Mouse (Mus musculus) stomach, embryonic 15.5 days (tissue): ENCODE data around the gene Rac1. TPM values are rescaled to one million over a fixed set of nuclear protein-coding genes. Genes with fewer than 3 reads are reported as not detected.

ENCODE experiments used
- ATAC-seq: fragments of 200-750 bp; cut with Nextera tagmentation; 2 replicates; pipeline ENCODE4 v1.8.0; 2017; ENCODE audit warnings: low read depth, moderate number of reproducible peaks, moderate TSS enrichment; ENCODE audit not compliant: insufficient read depth, low FRiP score
- H3K27ac ChIP-seq: fragments of 300-500 bp; sonication (generic); 2 replicates; pipeline ENCODE4 v1.5.1; 2015; ENCODE audit warnings: mild to moderate bottlenecking, inconsistent platforms
- H3K27me3 ChIP-seq: fragments of 300-500 bp; sonication (generic); replicated peaks from 2 replicates; pipeline ENCODE4 v1.6.1; 2015; ENCODE audit warnings: inconsistent platforms
- H3K36me3 ChIP-seq: fragments of 300-500 bp; sonication (generic); 2 replicates; pipeline ENCODE4 v1.6.1; 2015; ENCODE audit warnings: inconsistent platforms
- H3K4me1 ChIP-seq: fragments of 300-500 bp; sonication (generic); 2 replicates; pipeline ENCODE4 v1.6.1; 2015; ENCODE audit warnings: inconsistent platforms
- H3K4me2 ChIP-seq: fragments of 300-500 bp; sonication (generic); 2 replicates; pipeline ENCODE4 v1.6.1; 2015; ENCODE audit warnings: mild to moderate bottlenecking, inconsistent platforms
- H3K4me3 ChIP-seq: fragments of 300-500 bp; sonication (generic); replicated peaks from 2 replicates; pipeline ENCODE4 v1.5.1; 2015; ENCODE audit warnings: inconsistent platforms
- H3K9ac ChIP-seq: fragments of 300-500 bp; sonication (generic); 2 replicates; pipeline ENCODE4 v1.6.1; 2015; ENCODE audit warnings: inconsistent platforms
- H3K9me3 ChIP-seq: fragments of 300-500 bp; sonication (generic); 2 replicates; pipeline ENCODE4 v1.6.1; 2016; ENCODE audit warnings: inconsistent platforms
- WGBS: fragments of 180-500 bp; shearing (Covaris S2); methylation state at CpG from one replicate; pipeline ENCODE4 v1.1.7; 2015; 5-methylcytosine and 5-hydroxymethylcytosine counted together
- polyA plus RNA-seq: library from polyadenylated mRNA; unstranded; fragments of >200 nt; fragmentation: Nextera tagmentation; extraction: Ambion mirVana; gene quantifications from 2 replicates; pipeline ENCODE4 v1.2.1, GENCODE M21; 2015

Rac1 gene
- polyA plus RNA-seq, 1 experiment from 2014 or later, result 425 TPM

DNA sequence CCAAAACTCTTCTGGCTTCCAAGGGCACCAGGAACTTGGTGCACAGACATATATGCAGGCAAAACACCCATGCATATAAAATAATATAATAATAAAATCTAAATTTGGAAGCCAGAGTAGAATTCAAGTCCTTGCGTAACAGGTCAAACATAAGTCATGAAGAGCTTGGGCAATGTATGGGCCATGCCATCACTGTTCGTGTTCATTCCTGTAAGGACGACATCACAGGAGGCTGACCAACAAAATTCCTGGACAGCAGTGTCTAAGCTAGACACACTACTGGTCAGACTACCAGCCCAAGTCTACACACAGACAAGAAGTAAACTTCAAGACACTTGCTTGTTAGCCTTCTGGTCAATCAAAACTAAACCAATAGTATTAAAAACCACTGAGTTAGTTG is 5.0 kb downstream of the Rac1 start:
- Histone ChIP-seq H3K9me3 (no peaks in the 10 kb centered on the region), H3K27me3 (no peaks in the 10 kb centered on the region), H3K36me3 (no peaks in the 10 kb centered on the region), H3K27ac (no peak overlapping the region), H3K4me1 (peaks cover 41% of the 10 kb centered on the region), H3K4me3 (no peak overlapping the region), H3K9ac (no peak overlapping the region), H3K4me2 (no peak overlapping the region)
- WGBS, result 85% methylated on average over 3 of the region's 3 CpGs
- no peak for ATAC-seq

DNA sequence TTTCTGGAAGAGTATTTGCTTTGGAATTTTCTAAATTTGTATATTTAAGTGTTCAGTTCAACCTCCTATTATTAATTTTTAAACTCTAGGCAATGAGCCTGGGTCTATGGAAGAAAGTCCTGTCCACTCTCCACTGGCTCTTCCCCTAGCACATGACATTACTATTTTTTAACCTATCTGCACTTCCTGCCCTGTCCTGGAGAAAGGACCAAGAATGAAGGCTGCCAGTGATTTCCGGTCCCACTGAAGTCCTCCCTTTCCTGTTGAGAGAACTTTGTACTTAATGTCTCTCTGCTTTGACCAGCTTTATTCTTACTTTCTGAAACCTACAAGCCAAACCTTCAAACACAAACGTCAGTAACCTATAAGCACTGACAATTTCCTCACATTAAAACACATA is 7.4 kb downstream of the Rac1 start:
- Histone ChIP-seq H3K4me3 (no peak overlapping the region), H3K9ac (no peak overlapping the region), H3K4me2 (no peak overlapping the region), H3K4me1 (peaks cover 38% of the 10 kb centered on the region), H3K27ac (peak overlapping the region; percentile 28; the same call in 1 of the 2 replicates), H3K36me3 (peaks cover 5% of the 10 kb centered on the region; the same call in 1 of the 2 replicates), H3K27me3 (no peaks in the 10 kb centered on the region), H3K9me3 (no peaks in the 10 kb centered on the region)
- WGBS, result 56% methylated on average over 2 of the region's 2 CpGs
- ATAC-seq, result no peak

DNA sequence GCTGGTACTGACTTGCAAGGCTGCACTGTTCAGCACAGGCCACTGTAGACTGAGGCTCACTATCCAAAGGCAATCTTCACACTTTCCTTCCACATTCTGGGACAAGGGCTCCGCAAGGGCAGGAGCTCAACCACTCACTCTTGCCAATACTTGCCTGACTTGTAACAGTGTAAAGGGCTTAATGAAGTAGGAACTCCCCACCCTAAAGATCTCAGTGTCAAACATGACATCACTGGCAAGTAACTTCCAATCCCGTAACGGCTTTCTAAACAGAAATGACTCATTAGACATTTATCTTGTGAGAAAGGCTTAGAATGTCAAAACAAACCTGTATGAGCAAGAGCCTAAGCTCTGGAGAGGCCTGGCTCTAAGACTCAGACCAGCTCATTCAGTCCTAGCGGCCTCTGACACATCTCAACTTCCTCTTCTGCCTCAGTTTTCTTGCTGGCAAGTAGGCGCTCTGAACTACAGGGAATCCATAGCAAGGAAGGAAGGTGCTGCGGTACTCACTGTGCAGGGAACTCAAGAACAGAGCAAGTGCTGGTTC is 9.7 kb downstream of the Rac1 start:
- H3K27me3 ChIP-seq, result no peaks in the 10 kb centered on the region
- H3K9ac ChIP-seq, result no peak overlapping the region
- ATAC-seq, result peak; percentile 83
- H3K4me1 ChIP-seq, result peaks cover 34% of the 10 kb centered on the region
- peak overlapping the region; percentile 84 for H3K27ac ChIP-seq
- peak overlapping the region; percentile 28; the same call in 1 of the 2 replicates for H3K4me2 ChIP-seq
- no peaks in the 10 kb centered on the region for H3K9me3 ChIP-seq
- H3K4me3 ChIP-seq, result no peak overlapping the region
- 15% methylated on average over 6 of the region's 6 CpGs for WGBS
- H3K36me3 ChIP-seq, result peaks cover 24% of the 10 kb centered on the region

DNA sequence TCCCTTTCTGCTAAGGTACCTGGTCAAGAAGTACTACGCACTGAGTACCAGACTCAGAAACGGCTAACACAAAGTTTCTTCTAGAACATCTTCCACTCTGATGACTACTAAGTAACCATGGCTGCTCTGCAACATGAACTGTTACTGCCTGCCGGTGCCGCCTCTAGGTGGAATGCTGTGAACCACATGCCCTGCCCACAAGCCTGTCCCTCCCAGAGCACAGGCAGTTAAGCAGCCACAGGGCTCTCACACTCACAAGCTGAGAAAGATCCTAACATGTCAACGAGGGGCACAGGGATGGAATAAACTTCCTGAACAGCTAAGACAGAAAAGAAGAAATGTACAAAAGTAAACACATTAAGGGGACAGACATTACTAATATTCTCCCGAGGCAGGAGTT is 10.4 kb downstream of the Rac1 start:
- Histone ChIP-seq H3K27me3 (no peaks in the 10 kb centered on the region), H3K9me3 (no peaks in the 10 kb centered on the region), H3K4me2 (peak overlapping the region; percentile 21; the same call in 1 of the 2 replicates), H3K4me1 (peaks cover 36% of the 10 kb centered on the region), H3K36me3 (peaks cover 25% of the 10 kb centered on the region), H3K27ac (peak overlapping the region; percentile 71; the same call in 1 of the 2 replicates), H3K9ac (no peak overlapping the region), H3K4me3 (no peak overlapping the region)
- WGBS, result 46% methylated on average over 6 of the region's 6 CpGs
- ATAC-seq, result no peak

DNA sequence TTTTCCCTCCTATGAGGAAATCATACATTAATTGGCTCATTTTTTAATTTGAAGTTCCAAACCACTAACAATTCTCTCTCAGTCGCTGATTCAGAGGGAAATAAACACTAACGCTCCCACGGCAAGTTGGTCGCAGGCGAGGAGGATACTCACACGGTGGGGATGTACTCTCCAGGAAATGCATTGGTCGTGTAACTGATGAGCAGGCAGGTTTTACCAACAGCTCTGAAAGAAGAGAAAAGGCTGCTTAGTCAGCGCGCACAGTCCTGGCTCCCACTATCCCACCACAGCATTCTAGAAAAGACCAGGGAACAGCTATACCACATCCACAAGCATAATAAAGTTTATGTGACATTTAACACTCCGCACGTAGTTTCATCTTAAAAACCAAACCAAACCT is 10.8 kb downstream of the Rac1 start:
- Histone ChIP-seq H3K36me3 (peaks cover 29% of the 10 kb centered on the region), H3K27me3 (no peaks in the 10 kb centered on the region), H3K4me3 (no peak overlapping the region), H3K9me3 (no peaks in the 10 kb centered on the region), H3K4me1 (peaks cover 38% of the 10 kb centered on the region), H3K4me2 (no peak overlapping the region), H3K27ac (0 out of 2 replicates have a peak overlapping the region, but pooled peaks have one; percentile 71), H3K9ac (no peak overlapping the region)
- WGBS, result 75% methylated on average over 11 of the region's 11 CpGs
- ATAC-seq, result no peak

DNA sequence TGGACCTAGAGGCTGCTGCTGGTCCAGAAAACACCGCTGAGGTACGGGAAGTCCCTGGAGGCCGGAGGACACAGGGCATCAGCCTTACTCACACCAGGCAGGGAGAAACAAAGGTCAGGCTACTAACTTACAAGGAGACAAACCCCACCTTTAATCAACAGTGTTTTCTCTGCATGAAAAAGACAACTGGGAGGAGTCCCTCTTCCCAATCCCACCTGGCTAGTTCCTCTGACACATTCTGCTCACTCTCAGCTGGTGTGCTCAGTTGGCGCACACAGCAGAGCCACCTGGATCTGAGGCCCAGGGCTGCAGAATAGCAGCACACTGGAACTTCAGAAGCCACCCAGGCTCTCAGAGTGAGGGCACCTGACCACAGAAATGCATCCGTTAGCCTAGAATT is 13.0 kb downstream of the Rac1 start:
- H3K9me3 ChIP-seq, result no peaks in the 10 kb centered on the region
- no peak for ATAC-seq
- H3K27me3 ChIP-seq, result no peaks in the 10 kb centered on the region
- H3K36me3 ChIP-seq, result peaks cover 35% of the 10 kb centered on the region
- H3K27ac ChIP-seq, result no peak overlapping the region
- WGBS, result 91% methylated on average over 5 of the region's 5 CpGs
- no peak overlapping the region for H3K4me3 ChIP-seq
- H3K9ac ChIP-seq, result no peak overlapping the region
- no peak overlapping the region for H3K4me2 ChIP-seq
- H3K4me1 ChIP-seq, result peaks cover 36% of the 10 kb centered on the region

DNA sequence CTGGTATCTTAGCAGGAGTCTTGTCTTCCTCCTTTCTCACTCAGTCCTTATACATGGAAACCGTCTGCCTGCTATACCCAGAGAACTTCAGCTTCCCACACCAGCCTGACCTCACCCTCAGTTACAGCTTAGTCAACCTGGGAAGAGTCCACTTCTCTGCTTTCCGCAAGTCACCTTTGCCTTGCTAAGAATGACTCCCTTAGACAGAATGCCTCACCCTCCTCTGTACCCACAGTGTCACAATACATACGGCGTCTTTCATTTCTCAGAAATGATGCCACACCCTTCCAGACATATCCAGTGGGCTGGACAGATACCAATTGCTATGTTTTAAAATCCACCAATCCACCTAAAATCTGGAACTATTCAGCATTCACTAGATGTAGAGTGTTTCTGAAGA is 15.5 kb downstream of the Rac1 start:
- ATAC-seq, result no peak
- Histone ChIP-seq H3K36me3 (peaks cover 46% of the 10 kb centered on the region), H3K27me3 (no peaks in the 10 kb centered on the region), H3K9ac (no peak overlapping the region), H3K4me3 (no peak overlapping the region), H3K4me2 (no peak overlapping the region), H3K27ac (peak overlapping the region; percentile 67; the same call in 1 of the 2 replicates), H3K9me3 (no peaks in the 10 kb centered on the region), H3K4me1 (peaks cover 38% of the 10 kb centered on the region)
- WGBS, result 73% methylated on average over 4 of the region's 4 CpGs

DNA sequence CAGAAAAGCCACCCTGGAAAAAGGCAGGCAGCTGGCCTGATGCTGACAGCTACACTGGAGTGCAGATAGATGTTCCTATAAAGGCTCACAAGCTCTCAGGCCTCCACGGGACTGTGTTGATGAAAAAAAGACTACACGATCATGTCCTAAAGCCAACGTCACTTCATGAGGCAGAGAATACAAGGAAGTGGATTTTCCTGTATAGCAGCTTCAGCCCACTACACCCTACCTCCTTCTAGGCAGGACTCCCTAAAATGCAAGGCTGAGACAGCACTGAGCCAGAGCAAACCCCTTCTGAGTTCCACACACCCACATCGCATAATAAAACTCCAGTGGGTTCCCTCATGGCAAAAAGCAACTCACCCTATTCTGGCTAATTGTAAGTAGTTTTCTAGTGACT is 16.3 kb downstream of the Rac1 start:
- H3K4me1 ChIP-seq, result peaks cover 35% of the 10 kb centered on the region
- H3K9ac ChIP-seq, result no peak overlapping the region
- H3K27ac ChIP-seq, result peak overlapping the region; percentile 67; the same call in 1 of the 2 replicates
- no peak overlapping the region for H3K4me3 ChIP-seq
- WGBS, result 59% methylated on average over 4 of the region's 4 CpGs
- no peaks in the 10 kb centered on the region for H3K27me3 ChIP-seq
- H3K9me3 ChIP-seq, result no peaks in the 10 kb centered on the region
- H3K36me3 ChIP-seq, result peaks cover 52% of the 10 kb centered on the region
- ATAC-seq, result no peak
- H3K4me2 ChIP-seq, result no peak overlapping the region

DNA sequence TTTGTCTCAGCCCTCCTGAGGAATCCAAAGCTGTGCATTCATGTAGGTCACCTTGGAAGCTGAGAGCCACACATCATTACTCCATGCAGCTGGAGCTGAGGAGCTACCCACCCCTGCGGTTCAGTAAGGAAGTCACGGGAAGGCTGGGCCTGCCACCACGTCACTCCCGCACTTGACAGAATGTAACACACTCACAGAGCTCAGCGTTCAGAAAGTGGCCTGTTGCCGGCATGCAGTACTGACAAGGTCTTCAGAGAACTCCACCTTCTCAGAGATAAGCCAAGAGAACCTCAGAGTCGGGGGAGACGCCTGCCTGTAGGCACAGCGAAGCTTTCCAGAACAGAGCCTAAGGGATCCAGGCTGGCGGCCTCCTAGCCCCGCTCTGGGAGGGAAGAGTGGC is 18.1 kb downstream of the Rac1 start:
- 68% methylated on average over 11 of the region's 11 CpGs for WGBS
- H3K27me3 ChIP-seq, result no peaks in the 10 kb centered on the region
- no peak overlapping the region for H3K4me3 ChIP-seq
- no peak overlapping the region for H3K4me2 ChIP-seq
- H3K27ac ChIP-seq, result no peak overlapping the region
- H3K4me1 ChIP-seq, result peaks cover 35% of the 10 kb centered on the region
- no peak overlapping the region for H3K9ac ChIP-seq
- H3K36me3 ChIP-seq, result peaks cover 52% of the 10 kb centered on the region
- no peaks in the 10 kb centered on the region for H3K9me3 ChIP-seq
- ATAC-seq, result no peak; the same call in 1 of the 2 replicates

DNA sequence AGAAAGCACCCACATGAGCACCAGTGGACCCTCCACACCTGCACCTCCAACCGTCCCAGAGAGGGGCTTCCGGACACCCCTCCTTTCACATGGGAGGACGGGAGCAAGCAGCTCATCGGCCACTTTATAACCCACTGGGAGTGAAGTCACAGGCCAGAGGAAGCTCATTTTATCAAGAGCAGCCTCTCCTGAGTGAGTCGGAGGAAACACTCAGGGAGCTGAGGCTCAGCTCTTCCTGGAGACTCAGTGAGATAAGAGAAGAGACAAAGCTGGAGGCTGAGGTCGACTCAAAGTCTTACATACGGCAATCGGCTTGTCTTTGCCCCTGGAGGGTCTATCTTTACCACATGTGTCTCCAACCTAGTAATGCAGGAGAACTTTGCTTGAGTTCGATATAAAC is 18.5 kb downstream of the Rac1 start:
- no peaks in the 10 kb centered on the region for H3K9me3 ChIP-seq
- WGBS, result 70% methylated on average over 9 of the region's 9 CpGs
- H3K27me3 ChIP-seq, result no peaks in the 10 kb centered on the region
- no peak overlapping the region for H3K9ac ChIP-seq
- H3K27ac ChIP-seq, result no peak overlapping the region
- no peak overlapping the region for H3K4me3 ChIP-seq
- H3K4me1 ChIP-seq, result peaks cover 35% of the 10 kb centered on the region
- H3K36me3 ChIP-seq, result peaks cover 53% of the 10 kb centered on the region
- no peak overlapping the region for H3K4me2 ChIP-seq
- no peak for ATAC-seq

DNA sequence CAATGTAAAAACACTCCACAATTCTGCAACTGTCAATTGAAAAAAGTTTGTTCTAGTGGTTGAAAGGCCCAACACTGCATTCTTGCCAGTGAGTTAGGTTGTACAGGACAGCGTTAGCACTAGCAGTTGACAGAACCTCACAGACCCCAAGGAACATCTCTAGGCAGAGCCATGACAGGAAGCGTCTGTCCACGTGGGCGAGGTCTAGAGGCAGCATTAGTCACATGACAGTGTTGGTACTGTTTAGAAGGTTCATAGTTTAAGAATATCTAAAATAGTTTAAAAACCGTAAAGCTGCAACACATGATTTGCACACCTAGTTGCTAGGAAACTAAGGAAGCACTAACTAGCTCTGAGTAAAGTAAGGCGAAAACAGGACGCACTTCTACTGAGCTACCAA is 22.3 kb downstream of the Rac1 start:
- Histone ChIP-seq H3K4me1 (peaks cover 23% of the 10 kb centered on the region), H3K27ac (no peak overlapping the region), H3K27me3 (no peaks in the 10 kb centered on the region), H3K36me3 (peaks cover 41% of the 10 kb centered on the region), H3K9me3 (no peaks in the 10 kb centered on the region), H3K4me3 (no peak overlapping the region), H3K4me2 (no peak overlapping the region), H3K9ac (no peak overlapping the region)
- no peak for ATAC-seq
- 74% methylated on average over 7 of the region's 7 CpGs for WGBS

DNA sequence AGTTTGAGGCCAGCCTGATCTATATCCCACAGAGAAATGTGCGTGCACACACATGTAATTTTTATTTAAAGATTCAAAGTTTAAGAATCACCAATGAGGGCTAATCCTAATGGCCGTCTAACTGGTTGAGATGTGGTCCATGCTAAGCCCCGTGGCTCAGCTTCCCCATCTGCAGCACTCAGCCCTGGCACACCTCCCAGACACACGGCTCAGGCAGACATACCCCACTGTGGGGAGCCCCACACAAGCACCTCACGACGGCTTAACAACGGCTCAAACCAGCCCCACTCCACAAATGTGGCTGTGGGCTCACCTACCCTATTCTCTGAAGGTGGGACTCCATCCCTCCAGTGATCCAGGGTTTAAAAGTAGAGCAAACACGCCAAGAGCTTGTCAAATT is 22.8 kb downstream of the Rac1 start:
- 82% methylated on average over 8 of the region's 8 CpGs for WGBS
- no peak for ATAC-seq

DNA sequence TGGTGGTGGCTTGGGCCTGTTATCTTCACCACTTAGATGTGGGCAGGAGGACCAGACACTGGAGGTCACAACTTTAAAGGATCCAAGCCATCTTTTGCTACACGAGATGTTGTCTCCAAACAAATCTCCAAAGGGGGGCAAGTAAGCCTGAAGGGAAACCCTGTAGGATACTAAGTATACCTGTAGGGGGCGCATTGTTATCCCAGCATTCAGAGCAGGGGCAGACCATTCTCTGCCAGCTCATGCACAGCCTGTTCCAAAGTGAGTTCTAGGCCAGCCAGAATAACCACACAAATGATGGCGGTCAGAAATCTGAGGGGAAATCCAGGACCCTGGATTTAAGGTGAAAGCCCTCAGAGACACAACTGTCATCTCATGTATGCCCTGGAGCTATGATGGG is 23.4 kb downstream of the Rac1 start:
- Histone ChIP-seq H3K27ac (no peak overlapping the region), H3K9me3 (no peaks in the 10 kb centered on the region), H3K27me3 (no peaks in the 10 kb centered on the region), H3K4me1 (peaks cover 18% of the 10 kb centered on the region), H3K4me3 (no peak overlapping the region), H3K4me2 (no peak overlapping the region), H3K36me3 (peaks cover 37% of the 10 kb centered on the region), H3K9ac (no peak overlapping the region)
- WGBS, result 67% methylated on average over 3 of the region's 3 CpGs
- ATAC-seq, result no peak

More for the DNA sequence above, 22.8 kb downstream of the Rac1 start:
- peaks cover 23% of the 10 kb centered on the region for H3K4me1 ChIP-seq
- no peaks in the 10 kb centered on the region for H3K27me3 ChIP-seq
- H3K9me3 ChIP-seq, result no peaks in the 10 kb centered on the region
- H3K9ac ChIP-seq, result no peak overlapping the region
- H3K4me2 ChIP-seq, result no peak overlapping the region
- peaks cover 41% of the 10 kb centered on the region for H3K36me3 ChIP-seq
- H3K4me3 ChIP-seq, result no peak overlapping the region
- no peak overlapping the region for H3K27ac ChIP-seq
